Mouse (Mus musculus): ENCODE measurements at regions not wholly inside any gene's neighbourhood (a gene's known extent, or its start where the extent isn't known, plus 50 kb on each side); places are given as distances from the start of the nearest gene placed in this dataset.

- no peak for DNase-seq
Measured at GRCm38 (mm10) chr4:54045258-54046029, 219.6 kb downstream of the Tmem38b start.

- no peak for DNase-seq
Measured at GRCm38 (mm10) chr4:54064331-54064730, 238.5 kb downstream of the Tmem38b start.

GRCm38 (mm10) chr4:54071951-54072350 is 246.1 kb downstream of the Tmem38b start:
- no peak for DNase-seq

GRCm38 (mm10) chr4:54072482-54072881 is 246.6 kb downstream of the Tmem38b start:
- DNase-seq: no peak

- no peak for DNase-seq
Measured at GRCm38 (mm10) chr4:54072932-54073331, 247.1 kb downstream of the Tmem38b start.

GRCm38 (mm10) chr4:54073483-54073882 is 247.6 kb downstream of the Tmem38b start:
- DNase-seq: no peak

- no peak for DNase-seq
Measured at GRCm38 (mm10) chr4:54074226-54074625, 248.4 kb downstream of the Tmem38b start.

GRCm38 (mm10) chr4:54080526-54080925 is 254.7 kb downstream of the Tmem38b start:
- DNase-seq: no peak

- no peak for DNase-seq
Measured at GRCm38 (mm10) chr4:54081411-54081810, 255.6 kb downstream of the Tmem38b start.

- no peak for DNase-seq
Measured at GRCm38 (mm10) chr4:54084747-54085146, 258.9 kb downstream of the Tmem38b start.

- DNase-seq: no peak
Measured at GRCm38 (mm10) chr4:54094285-54094997, 268.6 kb downstream of the Tmem38b start.

GRCm38 (mm10) chr4:54095200-54095930 is 269.5 kb downstream of the Tmem38b start:
- no peak for DNase-seq

GRCm38 (mm10) chr4:54097543-54097942 is 271.7 kb downstream of the Tmem38b start:
- DNase-seq: no peak

- no peak for DNase-seq
Measured at GRCm38 (mm10) chr4:54100282-54100681, 274.4 kb downstream of the Tmem38b start.

GRCm38 (mm10) chr4:54106976-54107375 is 281.1 kb downstream of the Tmem38b start:
- DNase-seq: no peak

GRCm38 (mm10) chr4:54116310-54116709 is 290.5 kb downstream of the Tmem38b start:
- no peak for DNase-seq

GRCm38 (mm10) chr4:54118179-54118846 is 292.5 kb downstream of the Tmem38b start:
- no peak for DNase-seq

- DNase-seq: no peak
Measured at GRCm38 (mm10) chr4:54128717-54129698, 303.2 kb downstream of the Tmem38b start.

- DNase-seq: no peak
Measured at GRCm38 (mm10) chr4:54156146-54156545, 330.3 kb downstream of the Tmem38b start.

GRCm38 (mm10) chr4:54161337-54161993 is 335.6 kb downstream of the Tmem38b start:
- DNase-seq: no peak

GRCm38 (mm10) chr4:54162308-54162707 is 336.5 kb downstream of the Tmem38b start:
- no peak for DNase-seq

All from kidney, adult 9 months (tissue).